Mouse (Mus musculus) erythroblast, embryonic 14.5 days (primary cell): ENCODE measurements around the gene Nrp2.

ENCODE experiments used
- GATA1 ChIP-seq: IDR thresholded peaks from 2 replicates; pipeline ENCODE4 v1.6.1; 2012; ENCODE audit warnings: low read length, inconsistent platforms, mixed read lengths
- TAL1 ChIP-seq: IDR thresholded peaks from 3 replicates; pipeline ENCODE4 v1.6.1; 2012; ENCODE audit warnings: low read length, inconsistent platforms, mixed read lengths

- TF ChIP-seq GATA1 (no peak), TAL1 (no peak)
Measured at GRCm38 (mm10) chr1:62679466-62679865, 23.6 kb upstream of the Nrp2 start.
